Mouse (Mus musculus): ENCODE data around the gene Nmnat2. TPM values are rescaled to one million over a fixed set of nuclear protein-coding genes. Genes with fewer than 3 reads are reported as not detected.

The Nmnat2 gene
- polyA plus RNA-seq, 1 experiment: 3.2 TPM

DNA sequence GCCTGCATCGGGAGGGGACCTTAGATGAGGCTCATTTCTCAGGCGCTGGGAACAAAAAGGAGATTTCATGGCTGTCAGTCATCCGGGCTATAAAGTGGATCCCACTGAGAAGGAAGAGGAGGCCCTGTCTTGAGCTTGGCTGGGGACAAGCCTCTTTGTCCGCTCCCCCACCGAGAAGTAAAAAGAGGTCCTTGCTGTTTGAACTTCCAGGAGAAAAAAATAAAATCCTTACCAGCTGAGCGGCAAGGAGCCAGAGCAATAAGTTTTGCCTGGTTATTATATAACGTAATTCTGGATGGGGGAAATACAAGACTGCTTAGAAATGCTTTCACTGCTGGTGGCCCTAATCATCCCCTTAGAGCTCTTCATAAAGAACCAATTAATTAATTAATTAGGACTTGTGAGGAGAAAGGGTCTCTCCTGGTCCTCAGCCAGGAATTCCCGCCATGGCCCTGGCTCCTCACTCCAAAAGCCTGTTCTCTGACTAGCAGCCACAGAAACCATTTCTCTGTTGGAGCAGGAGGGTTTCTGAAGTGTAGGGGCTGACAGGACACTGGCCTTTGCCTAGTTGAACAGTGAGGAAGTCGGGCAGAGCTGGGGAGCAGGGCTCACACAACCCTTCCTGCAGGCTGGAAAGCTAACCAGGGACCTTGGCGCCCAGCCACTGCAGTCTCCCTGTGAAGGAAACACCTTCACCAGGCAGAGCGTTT, 99.5 kb downstream of the Nmnat2 start:
- H3K27ac ChIP-seq (ENCODE audit: control insufficient read depth, insufficient read depth, low read depth, low read length): no peak overlapping the region
- TF ChIP-seq CTCF (IDR thresholded peaks at IDR 0.05; ENCODE audit: control insufficient read depth, insufficient read depth, insufficient replicate concordance, low read depth, low read length) (no peak), POLR2A (IDR thresholded peaks at IDR 0.05; ENCODE audit: control insufficient read depth, low read depth, low read length) (no peak)
- no peak overlapping the region for H3K4me3 ChIP-seq (ENCODE audit: control insufficient read depth, low read depth, low read length)
- peaks cover 2% of the 10 kb centered on the region; the same call in 1 of the 2 replicates for H3K4me1 ChIP-seq (ENCODE audit: control insufficient read depth, insufficient read depth, low read length)
- no peaks in the 10 kb centered on the region for H3K27me3 ChIP-seq (ENCODE audit: control insufficient read depth, insufficient read depth, low read length)
- no peaks in the 10 kb centered on the region for H3K36me3 ChIP-seq (ENCODE audit: control insufficient read depth, insufficient read depth, low read length)

GRCm38 (mm10) chr1:153058290-153058689, 103.5 kb downstream of the Nmnat2 start:
- Histone ChIP-seq H3K4me1 (ENCODE audit: control insufficient read depth, insufficient read depth, low read length) (no peaks in the 10 kb centered on the region), H3K4me3 (ENCODE audit: control insufficient read depth, low read depth, low read length) (no peak overlapping the region), H3K36me3 (ENCODE audit: control insufficient read depth, insufficient read depth, low read length) (no peaks in the 10 kb centered on the region), H3K27ac (ENCODE audit: control insufficient read depth, insufficient read depth, low read depth, low read length) (no peak overlapping the region), H3K27me3 (ENCODE audit: control insufficient read depth, insufficient read depth, low read length) (no peaks in the 10 kb centered on the region)
- no peak for TF ChIP-seq POLR2A (IDR thresholded peaks at IDR 0.05; ENCODE audit: control insufficient read depth, low read depth, low read length)
- no peak for TF ChIP-seq CTCF (IDR thresholded peaks at IDR 0.05; ENCODE audit: control insufficient read depth, insufficient read depth, insufficient replicate concordance, low read depth, low read length)

GRCm38 (mm10) chr1:153059626-153060025, 104.8 kb downstream of the Nmnat2 start:
- TF ChIP-seq POLR2A (IDR thresholded peaks at IDR 0.05; ENCODE audit: control insufficient read depth, low read depth, low read length) (no peak), CTCF (IDR thresholded peaks at IDR 0.05; ENCODE audit: control insufficient read depth, insufficient read depth, insufficient replicate concordance, low read depth, low read length) (no peak)
- Histone ChIP-seq H3K27ac (ENCODE audit: control insufficient read depth, insufficient read depth, low read depth, low read length) (no peak overlapping the region), H3K36me3 (ENCODE audit: control insufficient read depth, insufficient read depth, low read length) (no peaks in the 10 kb centered on the region), H3K27me3 (ENCODE audit: control insufficient read depth, insufficient read depth, low read length) (no peaks in the 10 kb centered on the region), H3K4me1 (ENCODE audit: control insufficient read depth, insufficient read depth, low read length) (no peaks in the 10 kb centered on the region), H3K4me3 (ENCODE audit: control insufficient read depth, low read depth, low read length) (no peak overlapping the region)

- Histone ChIP-seq H3K27ac (ENCODE audit: control insufficient read depth, insufficient read depth, low read depth, low read length) (no peak overlapping the region), H3K4me1 (ENCODE audit: control insufficient read depth, insufficient read depth, low read length) (no peaks in the 10 kb centered on the region), H3K4me3 (ENCODE audit: control insufficient read depth, low read depth, low read length) (no peak overlapping the region), H3K27me3 (ENCODE audit: control insufficient read depth, insufficient read depth, low read length) (no peaks in the 10 kb centered on the region), H3K36me3 (ENCODE audit: control insufficient read depth, insufficient read depth, low read length) (no peaks in the 10 kb centered on the region)
- TF ChIP-seq POLR2A (IDR thresholded peaks at IDR 0.05; ENCODE audit: control insufficient read depth, low read depth, low read length) (no peak), CTCF (IDR thresholded peaks at IDR 0.05; ENCODE audit: control insufficient read depth, insufficient read depth, insufficient replicate concordance, low read depth, low read length) (no peak)
These were observed 107.8 kb downstream of the Nmnat2 start for GRCm38 (mm10) chr1:153062547-153062946.

GRCm38 (mm10) chr1:153064784-153065390, 110.1 kb downstream of the Nmnat2 start:
- TF ChIP-seq CTCF (IDR thresholded peaks at IDR 0.05; ENCODE audit: control insufficient read depth, insufficient read depth, insufficient replicate concordance, low read depth, low read length) (no peak), POLR2A (IDR thresholded peaks at IDR 0.05; ENCODE audit: control insufficient read depth, low read depth, low read length) (no peak)
- Histone ChIP-seq H3K4me1 (ENCODE audit: control insufficient read depth, insufficient read depth, low read length) (no peaks in the 10 kb centered on the region), H3K4me3 (ENCODE audit: control insufficient read depth, low read depth, low read length) (no peak overlapping the region), H3K36me3 (ENCODE audit: control insufficient read depth, insufficient read depth, low read length) (no peaks in the 10 kb centered on the region), H3K27me3 (ENCODE audit: control insufficient read depth, insufficient read depth, low read length) (no peaks in the 10 kb centered on the region), H3K27ac (ENCODE audit: control insufficient read depth, insufficient read depth, low read depth, low read length) (no peak overlapping the region)

GRCm38 (mm10) chr1:153065473-153066386, 110.9 kb downstream of the Nmnat2 start:
- H3K27ac ChIP-seq (ENCODE audit: control insufficient read depth, insufficient read depth, low read depth, low read length): no peak overlapping the region
- H3K4me1 ChIP-seq (ENCODE audit: control insufficient read depth, insufficient read depth, low read length): no peaks in the 10 kb centered on the region
- TF ChIP-seq POLR2A (IDR thresholded peaks at IDR 0.05; ENCODE audit: control insufficient read depth, low read depth, low read length): no peak
- no peak for TF ChIP-seq CTCF (IDR thresholded peaks at IDR 0.05; ENCODE audit: control insufficient read depth, insufficient read depth, insufficient replicate concordance, low read depth, low read length)
- no peak overlapping the region for H3K4me3 ChIP-seq (ENCODE audit: control insufficient read depth, low read depth, low read length)
- H3K36me3 ChIP-seq (ENCODE audit: control insufficient read depth, insufficient read depth, low read length): no peaks in the 10 kb centered on the region
- H3K27me3 ChIP-seq (ENCODE audit: control insufficient read depth, insufficient read depth, low read length): no peaks in the 10 kb centered on the region

DNA sequence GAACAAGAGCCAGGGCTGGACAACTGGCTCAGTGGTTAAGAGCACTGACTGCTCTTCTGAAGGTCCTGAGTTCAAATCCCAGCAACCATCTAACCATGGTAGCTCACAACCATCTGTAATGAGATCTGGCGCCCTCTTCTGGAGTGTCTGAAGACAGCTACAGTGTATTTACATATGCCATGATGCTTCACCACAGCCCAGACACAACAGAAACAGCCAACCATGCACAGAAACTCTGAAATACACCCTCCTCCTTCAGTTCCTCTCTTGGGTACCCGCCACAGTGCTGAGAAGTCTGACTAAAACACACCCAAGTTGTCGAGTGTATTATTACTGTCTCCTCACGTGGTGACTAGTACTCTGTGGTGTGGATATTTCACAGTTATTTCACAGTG, 111.6 kb downstream of the Nmnat2 start:
- Histone ChIP-seq H3K36me3 (ENCODE audit: control insufficient read depth, insufficient read depth, low read length) (no peaks in the 10 kb centered on the region), H3K4me3 (ENCODE audit: control insufficient read depth, low read depth, low read length) (no peak overlapping the region), H3K27me3 (ENCODE audit: control insufficient read depth, insufficient read depth, low read length) (no peaks in the 10 kb centered on the region), H3K4me1 (ENCODE audit: control insufficient read depth, insufficient read depth, low read length) (no peaks in the 10 kb centered on the region), H3K27ac (ENCODE audit: control insufficient read depth, insufficient read depth, low read depth, low read length) (no peak overlapping the region)
- no peak for TF ChIP-seq POLR2A (IDR thresholded peaks at IDR 0.05; ENCODE audit: control insufficient read depth, low read depth, low read length)

Measured in testis, adult 2 months (tissue).